Mouse (Mus musculus): ENCODE measurements around the gene Ntf5.
"Not testable (repeated sequence)": the region's sequence is repeated elsewhere in the genome, so short reads cannot be mapped to it uniquely, and the experiment has no call there.

Ntf5 gene

DNA sequence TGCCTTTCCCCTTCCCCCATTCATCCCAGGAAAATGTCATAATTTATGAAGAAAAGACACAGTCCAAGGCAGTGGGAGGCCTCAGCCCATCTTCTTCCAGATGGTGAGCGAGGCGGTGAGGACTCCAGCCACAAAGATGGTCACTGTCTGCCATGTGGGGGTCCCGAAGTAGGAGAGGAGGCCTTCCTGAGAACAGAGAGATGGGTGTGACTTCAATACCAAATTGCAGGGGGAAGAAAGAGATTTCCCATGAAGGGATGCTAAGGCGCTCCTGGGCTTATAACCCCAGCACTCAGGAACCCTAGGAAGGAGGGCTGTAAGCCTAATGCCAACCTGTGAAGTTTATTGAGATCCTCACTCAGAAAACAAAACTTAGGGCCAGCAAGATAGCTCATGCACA, 48.3 kb downstream of the Ntf5 start:
- DNase-seq (ENCODE audit: low spot score in 2 of 2), result no peak

- no peak for DNase-seq (ENCODE audit: low spot score in 2 of 2)
Observed at GRCm38 (mm10) chr7:45462325-45462724, 48.8 kb downstream of the Ntf5 start.

- not testable (repeated sequence) for DNase-seq (ENCODE audit: low spot score in 2 of 2)
Observed at GRCm38 (mm10) chr7:45462868-45463267, 49.4 kb downstream of the Ntf5 start.

DNA sequence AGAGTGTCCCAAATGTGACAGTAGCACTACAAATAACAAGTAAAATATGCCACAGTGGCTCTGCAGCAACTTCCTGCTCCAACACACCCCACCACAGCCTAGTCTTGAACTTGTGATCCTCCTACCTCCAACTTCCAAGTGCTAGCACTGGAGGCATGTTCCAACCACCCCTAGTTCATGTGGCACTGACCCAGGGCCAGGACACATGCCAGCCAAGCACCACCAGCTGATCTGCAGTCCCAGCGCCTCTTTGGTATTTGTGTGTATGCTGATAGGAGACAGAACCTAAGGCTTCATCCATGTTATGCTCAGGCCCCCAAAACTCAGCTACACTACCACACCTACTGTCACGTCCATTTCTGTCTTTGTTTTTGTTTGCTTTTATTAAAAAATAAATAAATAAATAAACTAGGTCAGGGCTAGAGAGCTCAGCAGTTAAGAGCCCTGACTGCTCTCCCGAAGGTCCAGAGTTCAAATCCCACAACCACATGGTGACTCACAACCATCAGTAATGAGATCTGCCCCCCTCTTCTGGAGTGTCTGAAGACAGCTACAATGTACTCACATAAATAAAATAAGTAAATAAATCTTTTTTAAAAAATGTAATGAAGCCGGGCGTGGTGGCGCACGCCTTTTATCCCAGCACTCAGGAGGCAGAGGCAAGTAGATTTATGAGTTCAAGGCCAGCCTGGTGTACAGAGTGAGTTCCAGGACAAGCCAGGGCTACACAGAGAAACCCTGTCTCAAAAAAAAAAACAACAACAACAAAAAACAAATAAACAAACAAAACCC, 50.7 kb downstream of the Ntf5 start:
- DNase-seq (ENCODE audit: low spot score in 2 of 2), result no peak

- no peak for DNase-seq (ENCODE audit: low spot score in 2 of 2)
Observed at GRCm38 (mm10) chr7:45465112-45465511, 51.6 kb downstream of the Ntf5 start.

DNA sequence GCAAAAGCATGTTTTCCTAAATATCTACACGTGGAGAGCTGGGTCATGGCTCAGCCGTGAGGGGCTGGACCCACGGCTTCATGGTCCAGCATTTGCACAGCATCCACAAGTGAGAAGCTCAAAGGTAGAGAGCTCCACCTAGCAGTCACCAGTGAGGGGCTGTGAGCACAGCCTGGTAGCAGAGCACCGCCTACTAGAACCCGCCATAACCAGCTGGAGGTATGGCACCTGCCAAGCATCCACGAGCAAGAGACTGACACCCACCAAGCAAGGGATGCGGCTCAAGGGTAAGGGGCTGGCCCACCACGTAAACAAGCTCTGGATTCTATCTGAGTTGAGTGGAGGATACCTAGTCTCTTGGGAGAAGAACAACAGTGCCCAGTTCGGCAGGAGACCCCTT, 52.1 kb downstream of the Ntf5 start:
- DNase-seq (ENCODE audit: low spot score in 2 of 2), result no peak

DNA sequence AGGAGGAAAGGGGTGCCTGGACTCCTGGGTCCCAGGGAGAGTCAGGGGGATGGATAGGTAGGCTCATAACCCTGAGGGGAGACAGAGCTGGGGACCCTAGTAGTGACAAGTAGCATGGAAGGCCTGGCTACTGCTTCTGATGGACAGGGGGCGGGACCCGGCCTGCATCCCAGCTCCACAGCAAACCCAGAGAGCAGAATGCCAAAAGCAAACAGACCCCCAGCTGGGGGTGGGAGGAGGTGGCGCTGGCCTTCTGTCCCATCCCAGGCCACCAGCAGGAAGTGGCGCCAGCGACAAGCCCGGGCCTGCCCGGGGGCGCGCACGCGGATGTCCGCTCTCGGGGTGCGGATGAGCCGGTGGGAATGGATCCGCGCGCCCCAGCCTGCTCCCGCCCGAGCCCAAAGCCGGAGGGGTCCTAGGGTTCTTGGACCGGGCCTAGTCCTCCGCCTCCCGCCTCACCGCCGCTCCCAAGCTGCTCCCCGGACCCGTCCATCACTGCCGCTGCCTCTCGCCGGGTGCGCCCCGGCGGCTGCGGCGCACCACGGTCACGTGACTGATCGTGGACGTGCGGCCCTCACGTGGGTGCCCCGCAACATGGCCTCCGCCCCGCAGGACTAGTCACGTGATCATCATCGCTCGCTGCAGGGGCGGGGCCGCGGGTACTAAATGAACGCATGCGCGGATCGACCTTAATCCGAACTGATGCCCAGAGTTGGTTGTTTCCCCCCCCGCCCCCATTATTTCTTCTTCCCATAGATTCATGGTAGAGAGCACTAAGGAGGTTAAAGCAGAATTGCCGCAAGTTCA, 53.0 kb downstream of the Ntf5 start, which contains the start of gene Bax:
Gene Bax (minus strand): TSS at position 616 of the 807 bp plus-strand sequence.
- peak; percentile 90 to 95 for DNase-seq (ENCODE audit: low spot score in 2 of 2)
